Mouse (Mus musculus): ENCODE results near the gene Arfgap3.

DNA sequence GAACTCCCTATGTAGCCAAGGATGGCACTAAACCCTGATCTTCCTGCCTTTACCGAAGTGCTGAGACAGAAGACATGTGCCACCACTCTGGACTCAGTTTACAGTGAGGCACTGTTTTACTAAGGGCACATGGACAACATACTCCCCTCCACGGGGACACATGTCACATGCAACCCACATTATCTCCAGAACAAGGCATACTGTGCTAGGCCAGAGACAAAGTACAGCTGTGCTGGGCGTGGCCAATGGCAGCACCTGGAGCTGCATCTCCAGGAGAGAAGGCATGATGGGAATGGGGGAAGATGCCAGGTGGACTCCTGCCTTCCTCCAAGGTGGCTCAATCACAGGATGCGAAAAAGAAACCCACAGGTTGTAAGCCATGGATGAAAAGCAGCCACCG lies 21.1 kb downstream of the Arfgap3 start:
- no peak for TF ChIP-seq CTCF (IDR thresholded peaks at IDR 0.05; ENCODE audit: extremely low read depth, insufficient read length, insufficient replicate concordance, low read depth, low read length)
- TF ChIP-seq POLR2A (IDR thresholded peaks at IDR 0.05; ENCODE audit: low read depth, low read length), result no peak
